Mouse (Mus musculus) stomach, postnatal 0 days (tissue): ENCODE measurements around the gene Krt35.

Experiments used
- CTCF ChIP-seq: IDR thresholded peaks from 2 replicates; pipeline ENCODE4 v1.5.1; 2016; ENCODE audit warnings: antibody characterized with exemption, low read depth, mild to moderate bottlenecking, moderate library complexity
- EP300 ChIP-seq: optimal IDR thresholded peaks from 2 replicates; pipeline ENCODE3; 2016; ENCODE audit warnings: antibody characterized with exemption

GRCm38 (mm10) chr11:100097819-100098218 is 1.8 kb upstream of the Krt35 start:
- TF ChIP-seq CTCF, result no peak
- no peak for TF ChIP-seq EP300
